Mouse (Mus musculus) liver, embryonic 14.5 days (tissue): ENCODE measurements around the gene Gramd4.

Source experiments
- CTCF ChIP-seq: IDR thresholded peaks from 2 replicates; pipeline ENCODE4 v1.5.1; 2016; ENCODE audit warnings: antibody characterized with exemption, low read depth, control low read depth
- EP300 ChIP-seq: IDR thresholded peaks from 2 replicates; pipeline ENCODE4 v1.6.1; 2016; ENCODE audit warnings: antibody characterized with exemption, low read depth

GRCm38 (mm10) chr15:86018753-86019512 lies 38.6 kb upstream of the Gramd4 start:
- TF ChIP-seq EP300 (no peak), CTCF (peak; percentile 37; the same call in 1 of the 2 replicates)
